Mouse (Mus musculus) neural tube, embryonic 11.5 days (tissue): ENCODE results near the gene Lipt2. TPM values are rescaled to one million over a fixed set of nuclear protein-coding genes. Genes with fewer than 3 reads are reported as not detected.

Experiments
- ATAC-seq: fragments of 200-750 bp; cut with Nextera tagmentation; 2 replicates; pipeline ENCODE4 v1.8.0; 2017; ENCODE audit warnings: moderate number of reproducible peaks, mild to moderate bottlenecking, moderate TSS enrichment, moderate library complexity; ENCODE audit not compliant: insufficient read depth, low FRiP score, low TSS enrichment
- DNase-seq: peaks from one replicate; pipeline ENCODE4 v3.0.0-alpha.2; 2015; ENCODE audit warnings: low spot score
- H3K27ac ChIP-seq: fragments of 300-500 bp; sonication (generic); 2 replicates; pipeline ENCODE4 v1.5.1; 2014; ENCODE audit warnings: low read depth, mild to moderate bottlenecking, low read length
- H3K27me3 ChIP-seq: fragments of 300-500 bp; sonication (generic); 2 replicates; pipeline ENCODE4 v1.6.1; 2014; ENCODE audit warnings: mild to moderate bottlenecking, low read length, mixed read lengths; ENCODE audit not compliant: control insufficient read depth, insufficient read depth
- H3K36me3 ChIP-seq: fragments of 300-500 bp; sonication (generic); 2 replicates; pipeline ENCODE4 v1.6.1; 2014; ENCODE audit warnings: mild to moderate bottlenecking, low read length, moderate library complexity, mixed read lengths; ENCODE audit not compliant: control insufficient read depth, insufficient read depth
- H3K4me1 ChIP-seq: fragments of 300-500 bp; sonication (generic); 2 replicates; pipeline ENCODE4 v1.6.1; 2014; ENCODE audit warnings: low read length, mixed read lengths; ENCODE audit not compliant: control insufficient read depth, insufficient read depth
- H3K4me2 ChIP-seq: fragments of 300-500 bp; sonication (generic); 2 replicates; pipeline ENCODE4 v1.6.1; 2014; ENCODE audit warnings: low read depth, mild to moderate bottlenecking, moderate library complexity
- H3K4me3 ChIP-seq: fragments of 300-500 bp; sonication (generic); 2 replicates; pipeline ENCODE4 v1.5.1; 2014; ENCODE audit warnings: low read depth, low read length
- H3K9ac ChIP-seq: fragments of 300-500 bp; sonication (generic); 2 replicates; pipeline ENCODE4 v1.6.1; 2014; ENCODE audit warnings: mild to moderate bottlenecking, low read length
- H3K9me3 ChIP-seq: fragments of 300-500 bp; sonication (generic); 2 replicates; pipeline ENCODE4 v1.6.1; 2016; ENCODE audit warnings: low read length; ENCODE audit not compliant: control insufficient read depth
- WGBS: fragments of 180-500 bp; shearing (Covaris S2); extraction: QIAGEN DNeasy Blood & Tissue Kit; methylation state at CpG from one replicate; pipeline ENCODE4 v1.1.7; 2014; 5-methylcytosine and 5-hydroxymethylcytosine counted together
- polyA plus RNA-seq: library from polyadenylated mRNA; unstranded; fragments of >200 nt; fragmentation: Nextera tagmentation; extraction: Ambion mirVana; gene quantifications from 2 replicates; pipeline ENCODE4 v1.2.1, GENCODE M21; 2014

The Lipt2 gene
- polyA plus RNA-seq, 1 experiment from 2014 or later: 22.9 TPM

DNA sequence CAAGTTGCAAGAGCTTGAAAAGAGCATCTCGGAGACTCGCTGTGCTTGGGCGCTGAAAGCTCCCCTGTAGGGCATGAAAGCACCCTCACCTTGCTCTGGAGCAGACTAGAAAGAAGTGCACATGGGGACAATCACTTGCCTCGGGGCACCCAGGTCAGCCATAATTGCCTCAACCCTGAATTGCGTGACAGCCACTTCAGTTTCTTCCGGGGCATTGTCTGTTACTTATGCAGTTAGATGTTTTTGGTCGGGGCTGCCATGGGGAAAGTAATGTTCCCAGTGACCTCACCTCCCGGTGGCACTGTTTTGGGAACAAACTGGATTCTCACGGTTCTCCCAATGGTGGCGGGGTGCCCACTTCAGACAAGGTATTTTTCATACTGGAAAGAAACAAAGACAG, 9.0 kb upstream of the Lipt2 start:
- Histone ChIP-seq H3K4me2 (no peak overlapping the region), H3K27ac (no peak overlapping the region), H3K4me3 (no peak overlapping the region), H3K4me1 (no peaks in the 10 kb centered on the region), H3K27me3 (no peaks in the 10 kb centered on the region), H3K9me3 (no peaks in the 10 kb centered on the region), H3K36me3 (no peaks in the 10 kb centered on the region), H3K9ac (no peak overlapping the region)
- WGBS: 58% methylated on average over 10 of the region's 10 CpGs
- ATAC-seq (no peak), DNase-seq (no peak)

- no peak for ATAC-seq
- WGBS: 87% methylated on average over 11 of the region's 11 CpGs
- Histone ChIP-seq H3K9me3 (no peaks in the 10 kb centered on the region), H3K4me2 (no peak overlapping the region), H3K4me1 (no peaks in the 10 kb centered on the region), H3K4me3 (no peak overlapping the region), H3K9ac (no peak overlapping the region), H3K27me3 (no peaks in the 10 kb centered on the region), H3K27ac (no peak overlapping the region), H3K36me3 (no peaks in the 10 kb centered on the region)
- no peak for DNase-seq
Measured at GRCm38 (mm10) chr7:100150626-100151025, 8.5 kb upstream of the Lipt2 start.

DNA sequence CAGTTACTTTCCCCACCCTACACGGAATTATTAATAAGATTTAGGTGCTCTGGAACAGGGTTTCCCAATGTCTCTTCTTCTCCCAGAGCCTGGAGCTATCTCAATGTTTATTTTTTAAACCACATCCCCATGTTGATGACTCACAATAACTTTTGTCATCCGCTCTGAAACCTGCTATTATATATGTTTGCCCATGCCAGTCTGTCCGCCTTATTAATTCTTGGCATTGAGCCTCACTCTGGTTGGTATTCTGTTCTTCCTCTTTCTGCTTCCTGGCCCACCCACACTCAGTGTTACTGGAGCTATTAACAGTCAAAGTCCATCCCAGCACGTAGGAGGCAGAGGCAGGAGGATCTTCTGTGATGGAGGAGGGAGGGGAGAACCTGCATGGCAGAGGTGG, 1.4 kb upstream of the Lipt2 start:
- Histone ChIP-seq H3K9ac (no peak overlapping the region), H3K36me3 (no peaks in the 10 kb centered on the region)
- WGBS: 79% methylated on average over 4 of the region's 4 CpGs

GRCm38 (mm10) chr7:100160006-100160405, 929 bp downstream of the Lipt2 start:
- WGBS: 74% methylated on average over 7 of the region's 7 CpGs
- Histone ChIP-seq H3K27ac (0 out of 2 replicates have a peak overlapping the region, but pooled peaks have one; percentile 94), H3K27me3 (no peaks in the 10 kb centered on the region), H3K9me3 (no peaks in the 10 kb centered on the region), H3K4me1 (no peaks in the 10 kb centered on the region), H3K9ac (peak overlapping the region; percentile 88; the same call in 1 of the 2 replicates), H3K4me2 (peak overlapping the region; percentile 93), H3K4me3 (peak overlapping the region; percentile 76), H3K36me3 (no peaks in the 10 kb centered on the region)
- DNase-seq (no peak), ATAC-seq (no peak)

More for the DNA sequence above, 1.4 kb upstream of the Lipt2 start:
- no peak for DNase-seq
- no peak overlapping the region for H3K4me2 ChIP-seq
- H3K27ac ChIP-seq: no peak overlapping the region
- H3K4me3 ChIP-seq: no peak overlapping the region
- no peaks in the 10 kb centered on the region for H3K4me1 ChIP-seq
- no peaks in the 10 kb centered on the region for H3K27me3 ChIP-seq
- H3K9me3 ChIP-seq: no peaks in the 10 kb centered on the region
- ATAC-seq: no peak

DNA sequence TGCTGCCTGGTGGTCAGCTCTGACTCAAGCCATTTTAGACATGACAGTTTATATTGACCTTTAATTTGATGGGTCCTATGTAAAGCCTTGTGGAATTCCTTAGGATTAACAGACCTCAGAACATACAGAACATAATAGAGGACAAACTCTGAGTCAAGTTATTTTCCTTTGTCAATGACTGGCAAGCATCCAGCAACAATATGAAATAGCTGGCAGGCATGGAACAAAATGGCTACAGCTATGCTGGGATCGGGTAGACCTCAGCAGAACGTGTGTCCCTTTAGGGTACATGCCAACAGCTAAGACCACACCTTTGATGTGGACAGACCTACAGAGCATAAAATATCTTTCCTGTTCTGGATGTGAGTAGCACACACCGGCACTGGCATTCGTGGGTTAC, 4.4 kb downstream of the Lipt2 start:
- 95% methylated on average over 4 of the region's 4 CpGs for WGBS
- Histone ChIP-seq H3K4me2 (no peak overlapping the region), H3K27ac (no peak overlapping the region), H3K27me3 (no peaks in the 10 kb centered on the region), H3K4me1 (no peaks in the 10 kb centered on the region), H3K4me3 (no peak overlapping the region), H3K36me3 (no peaks in the 10 kb centered on the region), H3K9me3 (no peaks in the 10 kb centered on the region), H3K9ac (no peak overlapping the region)
- ATAC-seq (no peak), DNase-seq (no peak)

DNA sequence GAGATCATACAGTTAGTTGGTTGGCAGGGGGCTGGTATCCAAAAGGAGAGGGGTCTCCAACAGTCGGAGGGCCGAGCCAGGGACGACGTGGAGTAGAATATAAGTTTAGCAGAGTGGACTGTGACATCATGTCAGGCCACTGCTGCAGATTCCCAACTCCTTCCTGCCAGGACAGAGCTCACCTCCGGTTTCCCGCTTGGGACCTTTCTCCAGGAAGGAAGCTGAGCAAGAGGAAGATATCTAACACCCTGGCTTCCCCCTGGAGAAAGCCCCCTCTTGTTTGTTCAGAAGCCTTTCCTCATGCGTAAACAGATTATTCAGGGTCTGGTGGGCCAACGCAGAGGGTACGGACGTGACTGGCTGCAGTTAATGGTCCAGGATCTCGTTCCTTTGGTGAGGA, 9.6 kb downstream of the Lipt2 start:
- Histone ChIP-seq H3K4me1 (no peaks in the 10 kb centered on the region), H3K4me3 (no peak overlapping the region), H3K4me2 (no peak overlapping the region), H3K36me3 (no peaks in the 10 kb centered on the region), H3K27ac (no peak overlapping the region), H3K27me3 (no peaks in the 10 kb centered on the region), H3K9ac (no peak overlapping the region), H3K9me3 (no peaks in the 10 kb centered on the region)
- WGBS: 83% methylated on average over 11 of the region's 11 CpGs
- no peak for DNase-seq
- ATAC-seq: no peak

DNA sequence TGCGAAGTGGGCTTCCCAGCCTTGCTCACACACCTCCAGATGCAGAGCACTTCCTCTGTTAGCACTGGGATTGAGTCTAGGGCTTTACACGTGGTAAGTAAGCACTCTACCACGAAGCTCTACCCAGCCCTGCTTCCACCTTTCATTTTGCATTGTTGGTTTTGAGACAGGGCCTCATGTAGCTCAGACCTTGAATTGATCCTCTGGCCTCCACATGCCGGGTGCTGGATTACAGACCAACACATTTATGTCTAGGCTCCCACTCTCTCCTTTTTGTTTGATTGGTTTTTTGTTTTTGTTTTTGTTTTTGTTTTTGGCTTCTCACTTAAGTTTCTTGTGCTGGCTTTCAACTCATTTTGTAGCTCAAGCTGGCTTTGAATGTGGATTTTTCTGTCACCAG, 11.7 kb downstream of the Lipt2 start:
- WGBS: 69% methylated on average over 4 of the region's 4 CpGs
- no peaks in the 10 kb centered on the region for H3K9me3 ChIP-seq
- no peak for DNase-seq

DNA sequence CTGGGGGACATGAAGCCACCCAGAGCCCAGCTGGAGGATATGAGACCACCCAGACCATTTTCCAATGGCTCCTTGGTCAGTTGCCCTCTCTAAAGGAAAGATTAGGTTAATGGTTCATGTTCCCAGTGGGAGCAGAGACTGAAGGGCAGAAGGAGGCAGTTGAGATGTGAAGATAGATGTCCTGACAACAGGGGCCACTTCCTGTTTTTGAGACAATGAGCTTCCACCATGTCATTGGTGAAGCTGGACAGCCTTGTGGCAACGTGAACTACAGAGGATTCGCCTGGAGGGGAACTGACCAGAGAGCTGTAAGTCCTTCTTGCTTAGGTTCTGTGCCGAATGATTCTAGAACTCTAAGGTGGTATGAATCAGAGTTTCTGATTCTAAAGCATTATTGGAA, 17.2 kb downstream of the Lipt2 start, which contains the start of gene Kcne3:
TSS of gene Kcne3 (plus strand) at position 234 of the 400 bp plus-strand sequence.
- Histone ChIP-seq H3K9me3 (no peaks in the 10 kb centered on the region), H3K4me2 (no peak within 1 kb of the TSS), H3K27me3 (peaks cover 27% of the 10 kb centered on the region), H3K27ac (no peak within 1 kb of the TSS), H3K4me3 (no peak within 1 kb of the TSS), H3K36me3 (no peaks in the 10 kb centered on the region), H3K9ac (no peak within 1 kb of the TSS), H3K4me1 (no peaks in the 10 kb centered on the region)
- ATAC-seq: no peak
- 75% methylated on average over 3 of the region's 3 CpGs for WGBS
- DNase-seq: no peak

More for the DNA sequence above, 11.7 kb downstream of the Lipt2 start:
- H3K36me3 ChIP-seq: no peaks in the 10 kb centered on the region
- no peaks in the 10 kb centered on the region for H3K4me1 ChIP-seq
- H3K27me3 ChIP-seq: no peaks in the 10 kb centered on the region
- H3K4me2 ChIP-seq: no peak overlapping the region
- H3K9ac ChIP-seq: no peak overlapping the region
- H3K27ac ChIP-seq: no peak overlapping the region
- no peak for ATAC-seq
- H3K4me3 ChIP-seq: no peak overlapping the region

DNA sequence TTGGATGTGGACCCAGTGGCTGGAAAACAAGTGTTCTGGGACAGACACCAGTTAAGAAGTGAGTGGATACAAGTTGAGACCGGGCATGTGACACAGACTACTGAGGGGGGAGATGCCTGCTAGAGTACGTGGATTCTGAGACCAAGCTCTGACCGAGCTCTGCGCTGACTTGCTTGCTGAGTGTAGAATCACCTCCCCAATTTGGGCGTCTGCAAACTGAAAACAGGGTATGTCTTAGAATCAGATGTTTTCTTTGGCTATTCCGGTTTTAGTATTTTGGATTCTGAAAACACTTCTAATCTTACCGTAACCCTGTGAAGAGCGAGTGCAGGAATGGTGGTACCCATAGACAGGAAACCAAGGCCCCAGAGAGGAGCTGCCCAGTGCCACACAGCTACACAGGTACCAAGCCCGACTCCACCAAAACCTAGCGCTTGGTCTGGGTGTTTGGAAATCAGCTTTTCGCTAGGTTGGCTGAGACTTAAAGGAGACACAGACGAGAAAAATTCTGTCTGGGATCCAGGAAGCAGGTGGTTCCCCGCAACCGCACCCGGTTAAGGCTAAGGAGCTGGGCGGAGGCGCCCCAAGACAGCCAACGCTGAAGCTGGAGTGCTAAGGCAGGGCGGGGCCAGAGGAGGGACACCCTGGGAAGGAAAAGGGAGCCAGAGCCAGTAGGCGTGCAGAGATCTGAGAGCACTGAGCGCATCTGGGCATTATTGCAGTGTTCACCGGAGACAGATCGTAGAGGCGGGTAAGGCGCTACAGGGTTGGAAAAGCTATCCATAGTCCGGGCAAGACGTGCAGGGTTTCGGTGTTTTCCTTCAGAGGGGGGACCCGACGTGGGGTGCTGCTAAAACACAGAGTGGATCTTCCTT, 19.2 kb downstream of the Lipt2 start:
- DNase-seq (peak; percentile 51), ATAC-seq (no peak)
- peak overlapping the region; percentile 48 for H3K4me2 ChIP-seq
- H3K4me3 ChIP-seq: peak overlapping the region; percentile 18
- H3K4me1 ChIP-seq: no peaks in the 10 kb centered on the region
- H3K9ac ChIP-seq: no peak overlapping the region
- 9% methylated on average over 30 of the region's 30 CpGs for WGBS
- H3K27ac ChIP-seq: no peak overlapping the region
- no peaks in the 10 kb centered on the region for H3K9me3 ChIP-seq
- H3K36me3 ChIP-seq: no peaks in the 10 kb centered on the region
- peaks cover 27% of the 10 kb centered on the region for H3K27me3 ChIP-seq
